Mouse (Mus musculus) embryonic facial prominence, embryonic 12.5 days (tissue): Measurements from ENCODE around the gene Tmem135. TPM values are rescaled to one million over a fixed set of nuclear protein-coding genes. Genes with fewer than 3 reads are reported as not detected.

ENCODE experiments used
- ATAC-seq: fragments of 200-750 bp; cut with Nextera tagmentation; 2 replicates; pipeline ENCODE4 v1.8.0; 2017; ENCODE audit not compliant: insufficient number of reproducible peaks, insufficient read depth, low FRiP score, low TSS enrichment
- H3K27ac ChIP-seq: fragments of 300-500 bp; sonication (generic); 2 replicates; pipeline ENCODE4 v1.5.1; 2016; ENCODE audit warnings: mild to moderate bottlenecking
- H3K27me3 ChIP-seq: fragments of 300-500 bp; sonication (generic); 2 replicates; pipeline ENCODE4 v1.6.1; 2016; ENCODE audit warnings: mild to moderate bottlenecking, moderate library complexity
- H3K36me3 ChIP-seq: fragments of 300-500 bp; sonication (generic); 2 replicates; pipeline ENCODE4 v1.6.1; 2016; ENCODE audit warnings: mild to moderate bottlenecking
- H3K4me1 ChIP-seq: fragments of 300-500 bp; sonication (generic); 2 replicates; pipeline ENCODE4 v1.6.1; 2016
- H3K4me2 ChIP-seq: fragments of 300-500 bp; sonication (generic); replicated peaks from 2 replicates; pipeline ENCODE4 v1.6.1; 2016; ENCODE audit warnings: mild to moderate bottlenecking, moderate library complexity
- H3K4me3 ChIP-seq: fragments of 300-500 bp; sonication (generic); 2 replicates; pipeline ENCODE4 v1.5.1; 2016; ENCODE audit warnings: mild to moderate bottlenecking
- H3K9ac ChIP-seq: fragments of 300-500 bp; sonication (generic); 2 replicates; pipeline ENCODE4 v1.6.1; 2016; ENCODE audit warnings: mild to moderate bottlenecking, moderate library complexity
- H3K9me3 ChIP-seq: fragments of 300-500 bp; sonication (generic); 2 replicates; pipeline ENCODE4 v1.6.1; 2016; ENCODE audit warnings: mild to moderate bottlenecking, moderate library complexity
- WGBS: fragments of 180-500 bp; shearing (Covaris S2); methylation state at CpG from one replicate; pipeline ENCODE4 v1.1.7; 2016; 5-methylcytosine and 5-hydroxymethylcytosine counted together
- polyA plus RNA-seq: library from polyadenylated mRNA; unstranded; fragments of >200 nt; fragmentation: Nextera tagmentation; extraction: Ambion mirVana; gene quantifications from 2 replicates; pipeline ENCODE4 v1.2.1, GENCODE M21; 2016

Tmem135 gene
- polyA plus RNA-seq, 1 experiment from 2014 or later, result 23.0 TPM

- Histone ChIP-seq H3K4me3 (no peak overlapping the region), H3K9me3 (no peaks in the 10 kb centered on the region), H3K27ac (no peak overlapping the region), H3K36me3 (no peaks in the 10 kb centered on the region), H3K4me1 (peaks cover 15% of the 10 kb centered on the region), H3K4me2 (no peak overlapping the region), H3K9ac (no peak overlapping the region), H3K27me3 (no peaks in the 10 kb centered on the region)
- 80% methylated on average over 5 of the region's 5 CpGs for WGBS
- ATAC-seq, result no peak
Measured at GRCm38 (mm10) chr7:89428804-89429203, 24.8 kb upstream of the Tmem135 start.

- Histone ChIP-seq H3K36me3 (no peaks in the 10 kb centered on the region), H3K27ac (no peak overlapping the region), H3K4me1 (peaks cover 12% of the 10 kb centered on the region), H3K4me2 (no peak overlapping the region), H3K9me3 (no peaks in the 10 kb centered on the region), H3K9ac (no peak overlapping the region), H3K4me3 (no peak overlapping the region), H3K27me3 (no peaks in the 10 kb centered on the region)
- no peak for ATAC-seq
- 21% methylated on average over 5 of the region's 5 CpGs for WGBS
Measured at GRCm38 (mm10) chr7:89427101-89427500, 23.1 kb upstream of the Tmem135 start.

GRCm38 (mm10) chr7:89425803-89426725 is 22.0 kb upstream of the Tmem135 start:
- Histone ChIP-seq H3K4me1 (peaks cover 12% of the 10 kb centered on the region), H3K27me3 (no peaks in the 10 kb centered on the region), H3K9ac (no peak overlapping the region), H3K4me3 (no peak overlapping the region), H3K4me2 (0 out of 2 replicates have a peak overlapping the region, but pooled peaks have one; percentile 15), H3K36me3 (no peaks in the 10 kb centered on the region), H3K27ac (no peak overlapping the region), H3K9me3 (no peaks in the 10 kb centered on the region)
- no peak for ATAC-seq
- 22% methylated on average over 11 of the region's 11 CpGs for WGBS

DNA sequence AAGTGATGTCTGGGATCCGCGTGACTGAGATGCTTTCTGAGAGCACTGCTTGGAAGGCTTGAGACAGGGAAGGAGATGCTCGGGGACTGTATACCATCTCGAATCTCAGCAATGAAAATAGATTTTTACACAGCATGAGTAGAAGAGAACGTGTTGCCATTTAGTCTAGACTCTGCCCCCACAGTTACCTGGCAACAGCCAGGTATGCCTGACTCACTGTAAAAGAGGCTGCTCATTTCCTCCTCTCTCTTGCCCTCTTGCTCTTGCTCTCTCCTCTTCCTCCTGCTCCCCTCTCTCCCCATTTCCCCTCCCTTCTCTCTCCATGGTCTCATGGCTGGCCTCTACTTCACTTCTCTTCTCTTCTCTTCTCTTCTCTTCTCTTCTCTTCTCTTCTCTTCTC is 20.6 kb upstream of the Tmem135 start:
- H3K9ac ChIP-seq, result no peak overlapping the region
- no peaks in the 10 kb centered on the region for H3K27me3 ChIP-seq
- 0 out of 2 replicates have a peak overlapping the region, but pooled peaks have one; percentile 18 for H3K27ac ChIP-seq
- ATAC-seq, result no peak
- H3K36me3 ChIP-seq, result no peaks in the 10 kb centered on the region
- 76% methylated on average over 5 of the region's 5 CpGs for WGBS
- H3K4me2 ChIP-seq, result no peak overlapping the region
- H3K4me3 ChIP-seq, result no peak overlapping the region
- H3K9me3 ChIP-seq, result no peaks in the 10 kb centered on the region
- H3K4me1 ChIP-seq, result peaks cover 12% of the 10 kb centered on the region

DNA sequence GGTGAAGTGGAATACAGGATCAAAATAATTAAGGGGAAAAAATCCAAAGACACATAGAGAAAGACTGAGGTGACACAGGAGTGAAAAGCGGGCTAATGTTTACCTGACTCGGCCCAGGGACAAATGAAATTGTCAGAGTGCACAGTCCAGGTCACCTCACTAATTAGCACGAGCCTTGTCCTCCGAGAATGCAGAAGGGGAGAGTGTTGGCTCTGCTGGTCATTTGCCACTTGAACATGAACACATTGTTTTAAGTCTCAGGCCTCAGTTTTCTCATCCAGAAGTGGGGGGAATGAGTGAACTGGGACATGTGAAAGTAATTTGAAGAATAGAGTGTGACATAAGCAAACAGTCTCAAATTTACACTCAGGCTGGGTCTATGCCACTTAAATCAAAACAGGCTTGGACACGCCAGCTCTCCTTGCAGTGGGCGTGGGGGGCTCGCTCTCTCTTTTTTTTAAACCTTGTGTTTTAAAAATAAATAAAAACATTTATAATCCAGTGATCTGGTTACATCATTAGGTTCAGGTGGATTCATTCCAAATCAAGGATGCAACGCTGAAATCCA is 19.8 kb upstream of the Tmem135 start:
- Histone ChIP-seq H3K36me3 (no peaks in the 10 kb centered on the region), H3K27me3 (no peaks in the 10 kb centered on the region), H3K9me3 (no peaks in the 10 kb centered on the region), H3K9ac (no peak overlapping the region), H3K4me3 (no peak overlapping the region), H3K4me1 (peaks cover 12% of the 10 kb centered on the region), H3K4me2 (no peak overlapping the region), H3K27ac (no peak overlapping the region)
- ATAC-seq, result no peak
- WGBS, result 20% methylated on average over 8 of the region's 8 CpGs

GRCm38 (mm10) chr7:89423194-89423593 is 19.2 kb upstream of the Tmem135 start:
- Histone ChIP-seq H3K4me1 (peaks cover 12% of the 10 kb centered on the region), H3K4me3 (no peak overlapping the region), H3K36me3 (no peaks in the 10 kb centered on the region), H3K4me2 (no peak overlapping the region), H3K9me3 (no peaks in the 10 kb centered on the region), H3K27me3 (no peaks in the 10 kb centered on the region), H3K27ac (no peak overlapping the region), H3K9ac (no peak overlapping the region)
- ATAC-seq, result no peak
- WGBS, result 16% methylated on average over 5 of the region's 5 CpGs

DNA sequence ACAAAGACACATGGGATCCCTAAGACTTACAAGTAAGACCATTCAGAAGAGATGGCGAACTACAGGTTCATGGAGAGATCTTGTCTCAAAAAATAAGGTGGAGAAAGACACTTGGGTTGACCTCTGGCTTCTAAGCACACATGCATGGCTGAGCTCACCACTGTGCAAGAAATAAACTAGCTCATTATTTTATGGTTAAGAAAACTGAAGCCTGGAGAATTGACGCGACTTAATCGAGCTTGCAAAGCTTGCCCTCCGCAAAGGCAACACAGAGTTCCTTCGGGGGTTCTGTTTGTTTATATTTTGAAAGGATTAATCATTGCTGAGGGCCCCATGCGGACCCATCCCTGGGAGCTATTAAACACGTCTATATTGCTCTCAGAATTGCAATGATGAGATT is 18.6 kb upstream of the Tmem135 start:
- Histone ChIP-seq H3K27ac (no peak overlapping the region), H3K9me3 (no peaks in the 10 kb centered on the region), H3K4me2 (no peak overlapping the region), H3K9ac (no peak overlapping the region), H3K4me3 (no peak overlapping the region), H3K36me3 (no peaks in the 10 kb centered on the region), H3K27me3 (no peaks in the 10 kb centered on the region), H3K4me1 (peaks cover 12% of the 10 kb centered on the region)
- 52% methylated on average over 8 of the region's 8 CpGs for WGBS
- no peak for ATAC-seq

DNA sequence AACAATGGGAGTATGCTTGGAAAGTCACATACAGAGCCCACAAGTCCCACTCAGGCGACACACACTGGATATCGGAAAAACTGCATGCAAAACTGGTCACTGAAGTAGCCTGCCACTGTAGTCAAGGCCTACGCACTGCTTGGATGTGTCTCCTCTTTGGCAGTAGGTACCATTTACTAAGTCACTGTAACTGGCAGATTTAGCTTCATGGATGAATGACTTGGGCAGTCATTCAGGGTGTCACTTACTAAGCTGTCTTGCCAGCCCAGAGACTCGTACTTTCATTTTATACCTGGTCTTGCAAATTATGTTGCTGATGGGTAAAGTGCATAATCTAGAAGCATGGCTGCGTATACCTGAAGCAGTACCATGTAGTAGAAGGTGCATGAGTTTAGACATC is 17.3 kb upstream of the Tmem135 start:
- peaks cover 10% of the 10 kb centered on the region for H3K4me1 ChIP-seq
- no peaks in the 10 kb centered on the region for H3K36me3 ChIP-seq
- 93% methylated on average over 5 of the region's 5 CpGs for WGBS
- H3K27me3 ChIP-seq, result no peaks in the 10 kb centered on the region
- no peak overlapping the region for H3K4me2 ChIP-seq
- no peak for ATAC-seq
- H3K9me3 ChIP-seq, result no peaks in the 10 kb centered on the region
- H3K27ac ChIP-seq, result no peak overlapping the region
- H3K9ac ChIP-seq, result no peak overlapping the region
- no peak overlapping the region for H3K4me3 ChIP-seq

DNA sequence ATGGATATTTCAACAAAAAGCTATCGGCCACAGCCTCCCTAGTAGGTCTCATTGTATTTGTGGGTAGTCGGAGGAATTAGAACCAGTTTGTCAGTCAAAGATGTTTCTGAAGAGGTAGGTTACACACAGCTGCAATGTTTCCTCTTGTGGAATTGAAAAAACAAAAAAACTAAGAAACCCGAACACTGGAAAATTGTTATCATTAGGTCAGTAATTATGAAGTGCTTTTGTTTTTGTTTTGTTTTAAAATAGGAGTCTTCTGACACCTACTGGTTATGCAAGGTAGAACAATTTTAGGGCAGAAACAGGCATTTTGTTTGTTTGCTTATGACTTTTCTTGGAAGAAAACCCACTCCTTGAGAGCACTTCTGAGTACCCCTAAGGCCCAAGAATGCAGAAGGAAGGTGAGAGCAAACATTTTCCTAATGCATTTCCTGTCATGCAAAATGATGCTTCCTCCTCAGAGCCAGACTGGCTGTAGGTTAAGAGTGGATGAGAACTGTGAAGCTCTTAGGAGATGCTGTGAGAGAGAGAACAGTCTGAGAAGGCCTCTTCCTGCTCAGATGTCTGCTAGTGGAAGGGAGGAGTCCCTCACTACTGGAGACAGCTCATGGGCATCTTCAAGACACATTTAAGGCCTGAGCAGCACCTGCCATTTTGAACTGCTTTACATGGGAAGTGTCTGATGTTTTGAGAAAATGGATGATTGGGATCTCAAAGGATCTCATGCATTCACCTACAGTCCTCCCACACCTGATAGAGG is 15.1 kb upstream of the Tmem135 start:
- H3K27ac ChIP-seq, result no peak overlapping the region
- no peak overlapping the region for H3K4me2 ChIP-seq
- no peak overlapping the region for H3K9ac ChIP-seq
- no peaks in the 10 kb centered on the region for H3K36me3 ChIP-seq
- 36% methylated on average over 3 of the region's 3 CpGs for WGBS
- no peaks in the 10 kb centered on the region for H3K27me3 ChIP-seq
- no peak overlapping the region for H3K4me3 ChIP-seq
- peaks cover 7% of the 10 kb centered on the region; the same call in 1 of the 2 replicates for H3K4me1 ChIP-seq
- no peaks in the 10 kb centered on the region for H3K9me3 ChIP-seq
- ATAC-seq, result no peak

- Histone ChIP-seq H3K27me3 (no peaks in the 10 kb centered on the region), H3K9ac (no peak overlapping the region), H3K9me3 (no peaks in the 10 kb centered on the region), H3K4me1 (peaks cover 9% of the 10 kb centered on the region), H3K4me3 (no peak overlapping the region), H3K36me3 (no peaks in the 10 kb centered on the region), H3K4me2 (no peak overlapping the region), H3K27ac (no peak overlapping the region)
- no peak for ATAC-seq
- 55% methylated on average over 8 of the region's 8 CpGs for WGBS
Measured at GRCm38 (mm10) chr7:89418127-89418653, 14.2 kb upstream of the Tmem135 start.

DNA sequence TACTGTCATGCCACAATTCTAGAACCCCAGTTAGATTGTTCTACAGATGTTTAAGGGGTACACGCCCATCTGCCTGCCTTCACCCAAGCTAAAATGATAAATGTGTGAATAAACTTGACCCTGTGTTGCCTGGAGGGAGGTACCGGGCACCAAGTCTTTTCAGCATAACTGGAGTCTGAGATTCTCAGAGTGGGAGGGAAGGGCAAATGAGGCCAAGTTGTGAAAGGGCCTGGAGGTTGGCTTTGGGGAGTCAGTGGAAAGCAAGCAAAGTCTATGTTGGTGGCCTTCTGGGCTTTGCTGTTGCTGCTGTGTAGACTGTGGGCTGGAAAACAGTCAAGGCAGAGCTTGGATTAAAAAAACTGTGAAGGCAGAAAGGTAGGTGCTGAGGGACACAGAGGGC is 13.7 kb upstream of the Tmem135 start:
- H3K36me3 ChIP-seq, result peaks cover under 1% of the 10 kb centered on the region; the same call in 1 of the 2 replicates
- WGBS, result 71% methylated on average over 2 of the region's 2 CpGs
- no peak overlapping the region for H3K27ac ChIP-seq
- no peaks in the 10 kb centered on the region for H3K27me3 ChIP-seq
- peaks cover 9% of the 10 kb centered on the region for H3K4me1 ChIP-seq
- no peak for ATAC-seq
- no peaks in the 10 kb centered on the region for H3K9me3 ChIP-seq
- H3K4me2 ChIP-seq, result no peak overlapping the region
- no peak overlapping the region for H3K9ac ChIP-seq
- no peak overlapping the region for H3K4me3 ChIP-seq
